Mouse (Mus musculus) forebrain, embryonic 16.5 days (tissue): ENCODE data around the gene Otx2. TPM values are rescaled to one million over a fixed set of nuclear protein-coding genes. Genes with fewer than 3 reads are reported as not detected.

Experiments
- ATAC-seq: fragments of 200-750 bp; cut with Nextera tagmentation; 2 replicates; pipeline ENCODE4 v1.8.0; 2017; ENCODE audit warnings: mild to moderate bottlenecking, moderate library complexity
- H3K27ac ChIP-seq: fragments of 300-500 bp; sonication (generic); 2 replicates; pipeline ENCODE4 v1.5.1; 2014; ENCODE audit warnings: low read length, control low read depth
- H3K27me3 ChIP-seq: fragments of 300-500 bp; sonication (generic); replicated peaks from 2 replicates; pipeline ENCODE4 v1.6.1; 2014; ENCODE audit warnings: low read length; ENCODE audit not compliant: control insufficient read depth, insufficient read depth
- H3K36me3 ChIP-seq: fragments of 300-500 bp; sonication (generic); 2 replicates; pipeline ENCODE4 v1.6.1; 2014; ENCODE audit not compliant: control insufficient read depth, insufficient read depth
- H3K4me1 ChIP-seq: fragments of 300-500 bp; sonication (generic); replicated peaks from 2 replicates; pipeline ENCODE4 v1.6.1; 2014; ENCODE audit warnings: low read length; ENCODE audit not compliant: control insufficient read depth, insufficient read depth
- H3K4me2 ChIP-seq: fragments of 300-500 bp; sonication (generic); 2 replicates; pipeline ENCODE4 v1.6.1; 2014; ENCODE audit warnings: mild to moderate bottlenecking, low read length, control low read depth
- H3K4me3 ChIP-seq: fragments of 300-500 bp; sonication (generic); replicated peaks from 2 replicates; pipeline ENCODE4 v1.5.1; 2014; ENCODE audit warnings: mild to moderate bottlenecking, low read length, control low read depth
- H3K9ac ChIP-seq: fragments of 300-500 bp; sonication (generic); replicated peaks from 2 replicates; pipeline ENCODE4 v1.6.1; 2014; ENCODE audit warnings: low read depth, low read length, control low read depth
- H3K9me3 ChIP-seq: fragments of 300-500 bp; sonication (generic); 2 replicates; pipeline ENCODE4 v1.6.1; 2016; ENCODE audit warnings: low read length; ENCODE audit not compliant: control insufficient read depth
- WGBS: fragments of 180-500 bp; shearing (Covaris S2); extraction: QIAGEN DNeasy Blood & Tissue Kit; methylation state at CpG from one replicate; pipeline ENCODE4 v1.1.7; 2014; 5-methylcytosine and 5-hydroxymethylcytosine counted together
- polyA plus RNA-seq: library from polyadenylated mRNA; unstranded; fragments of >200 nt; fragmentation: Nextera tagmentation; extraction: Ambion mirVana; gene quantifications from 2 replicates; pipeline ENCODE4 v1.2.1, GENCODE M21; 2015

Otx2 gene
- polyA plus RNA-seq, 1 experiment from 2014 or later, result 9.3 TPM

GRCm38 (mm10) chr14:48707844-48708383 is 34.3 kb upstream of the Otx2 start:
- ATAC-seq, result no peak
- Histone ChIP-seq H3K9me3 (no peaks in the 10 kb centered on the region), H3K36me3 (no peaks in the 10 kb centered on the region), H3K4me1 (peaks cover 20% of the 10 kb centered on the region), H3K9ac (no peak overlapping the region), H3K27ac (no peak overlapping the region), H3K4me2 (no peak overlapping the region), H3K27me3 (0 out of 2 replicates have a peak, but pooled peaks cover 10% of the 10 kb centered on the region), H3K4me3 (no peak overlapping the region)
- WGBS, result 4% methylated on average over 6 of the region's 6 CpGs

GRCm38 (mm10) chr14:48707391-48707790 is 33.8 kb upstream of the Otx2 start:
- 22% methylated on average over 5 of the region's 5 CpGs for WGBS
- 0 out of 2 replicates have a peak, but pooled peaks cover 10% of the 10 kb centered on the region for H3K27me3 ChIP-seq

DNA sequence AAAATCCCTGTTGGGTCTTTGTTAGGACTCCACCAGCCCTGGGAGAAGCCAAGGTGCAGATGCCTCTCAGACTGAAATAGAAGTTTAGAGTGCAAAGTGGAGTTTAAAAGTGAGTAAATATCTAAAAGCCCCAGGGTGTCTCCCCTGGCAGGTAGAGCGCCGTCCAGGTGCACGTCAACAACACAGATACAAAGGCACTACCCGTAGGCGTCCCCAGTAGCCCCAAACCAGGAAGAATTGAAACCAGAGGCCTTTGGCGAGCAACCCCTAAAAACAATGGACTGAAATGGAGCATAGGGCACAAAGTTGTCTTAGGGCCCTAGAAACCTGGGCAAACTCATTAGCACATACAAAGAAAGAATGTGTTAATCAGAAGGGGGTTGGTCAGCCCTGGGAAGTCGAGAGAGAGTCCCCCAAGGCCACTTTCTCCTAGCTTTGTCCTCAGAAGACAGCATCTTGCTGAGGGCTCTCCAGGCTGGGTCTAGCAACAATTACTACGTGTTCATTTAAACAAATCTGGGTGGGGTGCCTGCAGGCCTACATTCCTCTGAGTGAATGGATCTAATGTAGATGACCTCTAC is 27.3 kb upstream of the Otx2 start:
- H3K4me2 ChIP-seq, result no peak overlapping the region
- 30% methylated on average over 8 of the region's 8 CpGs for WGBS
- H3K27ac ChIP-seq, result no peak overlapping the region
- H3K4me1 ChIP-seq, result no peaks in the 10 kb centered on the region
- H3K9ac ChIP-seq, result no peak overlapping the region
- H3K9me3 ChIP-seq, result no peaks in the 10 kb centered on the region
- H3K4me3 ChIP-seq, result no peak overlapping the region
- ATAC-seq, result no peak
- H3K27me3 ChIP-seq, result 0 out of 2 replicates have a peak, but pooled peaks cover 3% of the 10 kb centered on the region
- no peaks in the 10 kb centered on the region for H3K36me3 ChIP-seq

More at GRCm38 (mm10) chr14:48707391-48707790, 33.8 kb upstream of the Otx2 start:
- Histone ChIP-seq H3K4me3 (no peak overlapping the region), H3K4me2 (no peak overlapping the region), H3K9ac (no peak overlapping the region), H3K27ac (no peak overlapping the region), H3K9me3 (no peaks in the 10 kb centered on the region), H3K4me1 (peaks cover 20% of the 10 kb centered on the region), H3K36me3 (no peaks in the 10 kb centered on the region)
- ATAC-seq, result no peak

GRCm38 (mm10) chr14:48679590-48679989 is 6.0 kb upstream of the Otx2 start:
- ATAC-seq, result no peak
- peaks cover 26% of the 10 kb centered on the region for H3K27me3 ChIP-seq
- no peaks in the 10 kb centered on the region for H3K9me3 ChIP-seq
- H3K4me3 ChIP-seq, result no peak overlapping the region
- no peaks in the 10 kb centered on the region for H3K36me3 ChIP-seq
- no peak overlapping the region for H3K27ac ChIP-seq
- no peak overlapping the region for H3K4me2 ChIP-seq
- H3K9ac ChIP-seq, result no peak overlapping the region
- no peaks in the 10 kb centered on the region for H3K4me1 ChIP-seq
- 72% methylated on average over 5 of the region's 5 CpGs for WGBS

- no peak overlapping the region for H3K4me3 ChIP-seq
- H3K36me3 ChIP-seq, result no peaks in the 10 kb centered on the region
- H3K9me3 ChIP-seq, result no peaks in the 10 kb centered on the region
- peaks cover 35% of the 10 kb centered on the region for H3K27me3 ChIP-seq
- H3K4me1 ChIP-seq, result peaks cover 4% of the 10 kb centered on the region; the same call in 1 of the 2 replicates
- no peak overlapping the region for H3K9ac ChIP-seq
- no peak for ATAC-seq
- H3K27ac ChIP-seq, result no peak overlapping the region
- WGBS, result 80% methylated on average over 3 of the region's 3 CpGs
- H3K4me2 ChIP-seq, result no peak overlapping the region
Measured at GRCm38 (mm10) chr14:48678674-48679073, 5.1 kb upstream of the Otx2 start.

- Histone ChIP-seq H3K36me3 (no peaks in the 10 kb centered on the region), H3K4me1 (peaks cover 8% of the 10 kb centered on the region), H3K9ac (no peak overlapping the region; the same call in 1 of the 2 replicates), H3K4me3 (peak overlapping the region; percentile 17; the same call in 1 of the 2 replicates), H3K4me2 (peak overlapping the region; percentile 38), H3K9me3 (no peaks in the 10 kb centered on the region), H3K27ac (no peak overlapping the region), H3K27me3 (peaks cover 62% of the 10 kb centered on the region)
- 5% methylated on average over 36 of the region's 36 CpGs for WGBS
- 0 out of 2 replicates have a peak, but pooled peaks have one; percentile 28 for ATAC-seq
Measured at GRCm38 (mm10) chr14:48674036-48674831, 615 bp upstream of the Otx2 start.

DNA sequence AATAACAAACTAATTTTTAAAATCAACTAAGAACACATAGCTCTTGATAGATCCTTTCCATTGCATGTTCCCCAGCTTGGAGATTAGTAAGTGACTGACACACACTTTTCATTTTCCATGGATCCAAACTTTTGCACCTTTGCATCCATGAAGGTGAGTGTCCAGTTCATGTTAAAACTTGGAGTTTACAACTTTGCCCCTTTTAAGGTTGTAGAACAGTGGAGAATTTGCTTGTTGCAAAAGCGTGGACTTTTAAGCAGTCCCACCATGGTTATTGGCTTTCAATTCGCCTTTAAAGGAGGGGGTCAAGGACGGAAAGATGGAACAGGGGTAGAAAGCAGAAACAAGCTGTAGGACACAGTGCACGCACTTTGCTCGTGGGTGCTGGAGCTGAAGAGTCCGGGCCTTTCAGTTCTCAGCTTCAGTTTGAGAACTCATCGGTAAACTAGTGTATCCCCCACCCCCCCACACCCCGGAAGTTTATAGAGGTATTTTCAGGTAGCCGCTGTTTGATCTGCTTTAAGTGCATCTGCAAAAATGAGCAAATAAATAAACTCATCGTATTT is 925 bp downstream of the Otx2 start:
- no peak overlapping the region for H3K27ac ChIP-seq
- H3K4me3 ChIP-seq, result no peak overlapping the region
- H3K27me3 ChIP-seq, result peaks cover 62% of the 10 kb centered on the region

GRCm38 (mm10) chr14:48671480-48672240 is 2.0 kb downstream of the Otx2 start:
- Histone ChIP-seq H3K36me3 (no peaks in the 10 kb centered on the region), H3K9ac (no peak overlapping the region), H3K27me3 (peaks cover 66% of the 10 kb centered on the region), H3K27ac (no peak overlapping the region), H3K4me2 (no peak overlapping the region), H3K4me1 (peaks cover 12% of the 10 kb centered on the region), H3K4me3 (no peak overlapping the region), H3K9me3 (no peaks in the 10 kb centered on the region)
- ATAC-seq, result no peak
- WGBS, result 10% methylated on average over 9 of the region's 9 CpGs

More for the DNA sequence above, 925 bp downstream of the Otx2 start:
- no peak for ATAC-seq
- Histone ChIP-seq H3K36me3 (no peaks in the 10 kb centered on the region), H3K9me3 (no peaks in the 10 kb centered on the region), H3K4me2 (no peak overlapping the region), H3K9ac (no peak overlapping the region), H3K4me1 (peaks cover 11% of the 10 kb centered on the region)
- WGBS, result 14% methylated on average over 10 of the region's 10 CpGs
